Mouse (Mus musculus): ENCODE results near the gene Cdsn.

DNA sequence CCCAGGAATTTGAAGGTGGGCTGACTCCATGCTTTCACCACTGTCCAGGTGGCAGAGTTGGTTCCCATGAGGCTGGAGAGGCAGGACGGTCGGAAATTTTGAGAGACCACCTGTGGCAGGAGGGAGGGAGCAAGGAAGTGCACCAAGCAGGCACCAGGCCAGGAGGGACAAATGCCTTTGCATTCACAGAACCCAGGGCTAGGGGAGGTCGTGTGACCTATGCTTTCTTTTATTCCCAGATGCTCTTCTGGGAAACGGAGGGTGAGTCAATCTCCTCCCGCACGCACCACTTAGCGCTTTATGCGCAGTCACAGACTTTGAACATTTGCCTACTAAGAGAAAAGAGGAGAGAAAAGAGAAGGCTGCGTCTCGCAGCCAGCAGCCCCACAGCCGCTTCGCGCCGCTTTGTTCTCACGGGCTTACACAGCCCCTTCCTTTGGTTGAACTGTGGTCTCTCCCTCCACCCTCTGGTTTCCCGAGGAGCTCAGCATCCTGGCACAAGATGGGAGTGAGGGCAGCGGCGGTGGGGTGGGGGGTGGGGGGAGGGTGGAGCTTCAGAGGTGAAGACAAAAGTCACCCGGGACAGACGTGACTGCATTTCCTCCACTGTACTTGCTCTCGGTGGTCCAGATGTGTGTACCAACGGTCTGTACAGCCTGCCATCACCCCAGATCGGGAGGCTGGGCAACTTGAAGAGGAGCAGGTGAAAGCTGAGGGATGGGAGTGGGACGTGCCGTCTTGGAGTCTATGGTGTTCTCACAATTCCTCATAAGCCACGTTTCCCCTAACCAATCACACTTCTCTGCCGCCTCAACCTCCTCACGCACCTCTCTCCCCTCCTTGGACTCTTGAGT lies 17.4 kb downstream of the Cdsn start:
- no peak for TF ChIP-seq CTCF (IDR thresholded peaks at IDR 0.05; ENCODE audit: control insufficient read depth, insufficient read depth, low read length)
- TF ChIP-seq POLR2A (IDR thresholded peaks at IDR 0.05; ENCODE audit: borderline replicate concordance, control insufficient read depth, low read depth, low read length), result no peak
